Mouse (Mus musculus): Measurements from ENCODE around the gene Gm10135.

GRCm38 (mm10) chr5:73007582-73007959 lies 33.1 kb upstream of the Gm10135 start:
- no peak for TF ChIP-seq POLR2A (IDR thresholded peaks at IDR 0.05; ENCODE audit: control insufficient read depth, extremely low read depth, insufficient read depth, low read length, poor library complexity)
- TF ChIP-seq CTCF (IDR thresholded peaks at IDR 0.05; ENCODE audit: borderline replicate concordance, control insufficient read depth, extremely low read depth, insufficient read depth, low read length, poor library complexity), result no peak

Measured in thymus, adult 2 months (tissue).